ENCODE assay signal across 7 mouse cellular contexts in genomic region chr3:82047100-82047753, GRCm38 (mm10). TPM values are rescaled to one million over a fixed set of nuclear protein-coding genes. Genes with fewer than 3 reads are reported as not detected.
DNase-seq lines count a peak whose midpoint lies in the region; ATAC-seq lines count a peak whose summit lies in the region.

No protein-coding gene starts in this region.

- peaks cover 5% of the 10 kb centered on the region; the same call in 1 of the 2 replicates for H3K36me3 ChIP-seq in forebrain, embryonic 15.5 days

- peak; percentile 52 to 64 for DNase-seq in left cerebral cortex, postnatal 14 days (ENCODE audit: low spot score in 2 of 2)
- DNase-seq in left cerebral cortex, adult 11 months (ENCODE audit: low spot score) = no peak
- peak; percentile 39 for DNase-seq in ES-CJ7 (ENCODE audit: low read depth, low spot score)
- DNase-seq in adrenal gland, postnatal 36 days = peak; percentile 48 to 61
- DNase-seq in left cerebral cortex, postnatal 4 days = peak; percentile 69
- DNase-seq in retina, postnatal 7 days (ENCODE audit: low read depth, low spot score) = peak; percentile 39

- peaks cover 14% of the 10 kb centered on the region for H3K4me1 ChIP-seq in forebrain, embryonic 15.5 days

- WGBS in forebrain, embryonic 15.5 days = 27% methylated on average over 8 of the region's 8 CpGs

- no peak overlapping the region for H3K27ac ChIP-seq in forebrain, embryonic 15.5 days (replicated peaks)

- H3K4me2 ChIP-seq in forebrain, embryonic 15.5 days (replicated peaks) = no peak overlapping the region

- peak; percentile 79 for ATAC-seq in forebrain, embryonic 15.5 days (replicated peaks)

- H3K27me3 ChIP-seq in forebrain, embryonic 15.5 days = no peaks in the 10 kb centered on the region

- H3K9me3 ChIP-seq in forebrain, embryonic 15.5 days = no peaks in the 10 kb centered on the region

- no peak overlapping the region for H3K9ac ChIP-seq in forebrain, embryonic 15.5 days (replicated peaks)

- H3K4me3 ChIP-seq in forebrain, embryonic 15.5 days = no peak overlapping the region

- intact Hi-C loops in left cerebral cortex, postnatal 14 days (cut with DNase I) = loop anchor here (2.0 to 5.0 kb wide), 2 partner anchors 286 to 305 kb away; no protein-coding TSS in a partner anchor
- intact Hi-C loops in left cerebral cortex, postnatal 4 days (cut with DNase I) = loop anchor here (5.0 kb wide), 1 partner anchor 285 kb away; no protein-coding TSS in a partner anchor

RNA-seq across cellular contexts. Expression of gene Gucy1b1, which starts 27.3 kb away (rescaled TPM):
- 100 to 1,000 TPM; 193 to 201 TPM for total RNA-seq in left cerebral cortex, postnatal 14 days (2021)
- total RNA-seq in adrenal gland, postnatal 36 days (2021) = 1 to 10 TPM; 8.2 to 8.3 TPM
- polyA plus RNA-seq in forebrain, embryonic 15.5 days (2015; fragmentation: Nextera tagmentation; extraction: Ambion mirVana) = 50.7 and 60.4 TPM in 2 replicates
- 100 to 1,000 TPM; 143 to 157 TPM for total RNA-seq in left cerebral cortex, postnatal 4 days (2021)

Comparison
In these comparisons a context has a peak if more than half of its experiments do, and no peak if none do; other contexts are left out.
1. RNA of gene Gucy1b1, which starts 27.3 kb away (total RNA-seq): 193 to 201 TPM in left cerebral cortex, postnatal 14 days and 143 to 157 TPM in left cerebral cortex, postnatal 4 days; 8.2 to 8.3 TPM in adrenal gland, postnatal 36 days; every median in the first group is over 10 times any median in the second.